Mouse (Mus musculus): Measurements from ENCODE around the gene Antxr1. TPM values are rescaled to one million over a fixed set of nuclear protein-coding genes. Genes with fewer than 3 reads are reported as not detected.
A peak's percentile ranks its signal among the peaks of the same experiment; 100 is the strongest.

Antxr1 gene
- total RNA-seq (2021) (1 to 10 TPM; 6.5 to 8.5 TPM), polyA plus RNA-seq (2012; rRNA removed) (4.8 and 7.1 TPM in 2 replicates)
- long read RNA-seq: 0 reads

DNA sequence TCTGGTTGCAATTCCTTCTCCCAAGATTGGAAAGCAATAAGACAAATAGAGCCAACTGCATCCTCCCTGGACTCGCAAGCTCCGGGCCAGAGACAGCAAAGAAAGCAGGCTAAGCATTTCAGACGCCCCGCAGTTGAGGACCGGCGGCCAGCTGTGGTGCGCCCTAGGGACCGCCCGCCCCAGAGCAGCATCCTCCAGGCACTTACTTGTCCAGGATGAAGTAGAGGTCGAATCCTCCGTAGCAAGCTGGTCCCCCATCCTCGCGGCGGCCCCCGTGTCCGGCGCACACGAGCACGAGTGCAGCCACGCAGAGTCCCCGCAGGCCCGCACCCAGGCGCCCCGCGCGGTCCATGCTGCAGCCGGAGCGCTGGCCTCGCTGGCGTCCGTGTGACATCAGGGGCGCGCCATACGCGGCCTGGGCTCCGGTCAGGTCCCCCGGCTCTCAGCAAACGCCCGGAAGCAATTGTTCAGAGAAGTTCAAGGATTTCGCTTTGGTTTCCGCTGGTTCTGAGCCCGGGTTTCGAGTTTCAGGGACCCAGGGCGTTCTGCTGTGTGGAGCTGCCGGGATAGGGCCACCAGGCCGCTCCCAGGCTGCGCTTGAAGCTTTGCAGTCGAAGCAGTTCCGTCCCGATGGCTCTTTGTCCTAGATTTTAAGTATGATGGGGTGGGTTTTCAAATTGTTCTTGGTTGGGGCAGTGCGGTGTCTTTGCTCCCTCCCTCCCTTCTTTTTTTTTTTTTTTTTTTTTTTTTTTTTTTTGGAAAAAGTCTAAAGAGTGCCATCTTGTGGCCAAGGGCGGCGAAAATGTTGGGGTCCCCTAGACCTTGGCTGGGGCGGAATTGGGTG lies at the start of gene Antxr1:
Gene Antxr1, minus strand, starts transcription at position 731 of the 844 bp plus-strand sequence.
- Histone ChIP-seq H3K4me3 (peak within 1 kb of the TSS; percentile 59), H3K79me2 (replicated peaks; ENCODE audit: control insufficient read depth, insufficient read depth, low read length) (no peaks in the 10 kb centered on the region), H3K27me3 (ENCODE audit: control insufficient read depth, insufficient read depth, low read length) (no peaks in the 10 kb centered on the region; the same call in 1 of the 2 replicates), H3K36me3 (ENCODE audit: control insufficient read depth, insufficient read depth, low read length) (no peaks in the 10 kb centered on the region), H3K9ac (ENCODE audit: low read depth, low read length) (peak within 1 kb of the TSS; percentile 75), H3K4me1 (ENCODE audit: control insufficient read depth, insufficient read depth, low read length) (no peaks in the 10 kb centered on the region), H3K27ac (peak within 1 kb of the TSS; percentile 76)
- intact Hi-C loops (cut with DNase I): loop anchor here (1.0 kb wide), 1 partner anchor 234 kb away; no protein-coding TSS in a partner anchor
- under 1% methylated on average over 53 of the region's 54 CpGs for WGBS
- no peak for TF ChIP-seq POLR2A (IDR thresholded peaks at IDR 0.05; ENCODE audit: insufficient read depth, low read depth, low read length)
- TF ChIP-seq CTCF (IDR thresholded peaks at IDR 0.05): peak; percentile 67
- DNase-seq: peak; percentile 66 to 70

DNA sequence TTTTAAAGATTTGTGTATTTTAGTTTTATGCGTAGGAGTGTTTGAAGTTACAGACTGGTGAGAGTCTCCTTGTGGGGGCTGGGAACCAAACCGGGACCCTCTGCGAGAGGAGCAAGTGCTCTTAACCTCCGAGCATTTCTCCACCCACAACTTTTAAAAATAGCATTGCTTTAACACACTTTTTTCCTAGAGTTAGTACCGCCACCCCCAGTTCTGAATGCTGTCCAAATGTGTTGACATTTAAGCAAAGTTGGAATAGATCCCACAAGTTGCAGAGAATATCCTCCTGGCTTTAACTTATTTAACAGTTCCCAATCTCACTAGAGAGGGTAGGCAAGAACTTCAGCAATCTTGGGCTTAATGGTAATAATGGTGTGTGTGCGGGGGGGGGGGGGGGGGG lies 49.1 kb upstream of the Antxr1 start:
- Histone ChIP-seq H3K9ac (ENCODE audit: low read depth, low read length) (no peak overlapping the region), H3K36me3 (ENCODE audit: control insufficient read depth, insufficient read depth, low read length) (no peaks in the 10 kb centered on the region)

GRCm38 (mm10) chr6:87383926-87384691 lies 48.5 kb upstream of the Antxr1 start:
- no peaks in the 10 kb centered on the region for H3K27me3 ChIP-seq (ENCODE audit: control insufficient read depth, insufficient read depth, low read length)
- intact Hi-C loops (cut with DNase I): no loop called here
- no peaks in the 10 kb centered on the region for H3K36me3 ChIP-seq (ENCODE audit: control insufficient read depth, insufficient read depth, low read length)
- H3K27ac ChIP-seq: no peak overlapping the region
- TF ChIP-seq CTCF (IDR thresholded peaks at IDR 0.05): peak; percentile 64
- TF ChIP-seq EP300 (IDR thresholded peaks at IDR 0.05; ENCODE audit: insufficient read depth, low read depth, low read length): no peak
- H3K9ac ChIP-seq (ENCODE audit: low read depth, low read length): no peak overlapping the region
- H3K79me2 ChIP-seq (replicated peaks; ENCODE audit: control insufficient read depth, insufficient read depth, low read length): no peaks in the 10 kb centered on the region
- no peaks in the 10 kb centered on the region for H3K4me1 ChIP-seq (ENCODE audit: control insufficient read depth, insufficient read depth, low read length)
- no peak overlapping the region for H3K4me3 ChIP-seq
- no peak for DNase-seq
- WGBS: 12% methylated on average over 24 of the region's 24 CpGs

More for the DNA sequence above, 49.1 kb upstream of the Antxr1 start:
- Histone ChIP-seq H3K79me2 (replicated peaks; ENCODE audit: control insufficient read depth, insufficient read depth, low read length) (no peaks in the 10 kb centered on the region), H3K27me3 (ENCODE audit: control insufficient read depth, insufficient read depth, low read length) (no peaks in the 10 kb centered on the region), H3K4me3 (no peak overlapping the region), H3K27ac (no peak overlapping the region), H3K4me1 (ENCODE audit: control insufficient read depth, insufficient read depth, low read length) (no peaks in the 10 kb centered on the region)
- intact Hi-C loops (cut with DNase I): no loop called here
- no peak for DNase-seq
- no peak for TF ChIP-seq CTCF (IDR thresholded peaks at IDR 0.05)
- TF ChIP-seq EP300 (IDR thresholded peaks at IDR 0.05; ENCODE audit: insufficient read depth, low read depth, low read length): no peak
- no peak for TF ChIP-seq POLR2A (IDR thresholded peaks at IDR 0.05; ENCODE audit: insufficient read depth, low read depth, low read length)
- 26% methylated on average over 6 of the region's 6 CpGs for WGBS

DNA sequence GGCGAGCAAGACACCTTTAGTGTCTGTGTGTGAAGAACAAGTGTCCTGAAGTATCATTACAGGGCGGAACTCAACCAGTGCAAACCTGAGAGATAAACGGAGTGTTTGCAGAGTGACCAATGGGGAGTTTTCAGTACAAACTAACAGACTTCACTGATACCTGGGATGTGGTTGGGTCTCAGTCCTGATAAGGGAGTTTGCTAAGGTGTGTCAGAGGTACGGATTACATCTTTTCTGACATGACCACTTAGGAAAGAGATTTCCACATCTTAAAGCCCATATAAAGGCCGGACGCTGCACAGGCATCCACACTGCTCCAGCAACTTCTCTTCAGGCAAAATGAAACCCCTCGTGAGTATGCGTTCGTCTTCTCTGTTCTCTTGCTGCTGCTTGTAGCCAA lies 37.4 kb upstream of the Antxr1 start, which contains the start of gene Gkn2:
Gene Gkn2, plus strand, starts transcription at position 301 of the 400 bp plus-strand sequence.
- Histone ChIP-seq H3K9ac (ENCODE audit: low read depth, low read length) (no peak within 1 kb of the TSS), H3K79me2 (replicated peaks; ENCODE audit: control insufficient read depth, insufficient read depth, low read length) (no peaks in the 10 kb centered on the region), H3K27me3 (ENCODE audit: control insufficient read depth, insufficient read depth, low read length) (no peaks in the 10 kb centered on the region; the same call in 1 of the 2 replicates), H3K36me3 (ENCODE audit: control insufficient read depth, insufficient read depth, low read length) (no peaks in the 10 kb centered on the region), H3K27ac (no peak within 1 kb of the TSS), H3K4me1 (ENCODE audit: control insufficient read depth, insufficient read depth, low read length) (no peaks in the 10 kb centered on the region), H3K4me3 (no peak within 1 kb of the TSS)
- no peak for TF ChIP-seq EP300 (IDR thresholded peaks at IDR 0.05; ENCODE audit: insufficient read depth, low read depth, low read length)
- no peak for DNase-seq
- WGBS: 85% methylated on average over 9 of the region's 9 CpGs
- intact Hi-C loops (cut with DNase I): no loop called here

GRCm38 (mm10) chr6:87369223-87369622 lies 33.6 kb upstream of the Antxr1 start:
- H3K79me2 ChIP-seq (replicated peaks; ENCODE audit: control insufficient read depth, insufficient read depth, low read length): no peaks in the 10 kb centered on the region
- TF ChIP-seq EP300 (IDR thresholded peaks at IDR 0.05; ENCODE audit: insufficient read depth, low read depth, low read length) (no peak), POLR2A (IDR thresholded peaks at IDR 0.05; ENCODE audit: insufficient read depth, low read depth, low read length) (no peak), CTCF (IDR thresholded peaks at IDR 0.05) (no peak)
- no peak for DNase-seq
- H3K4me1 ChIP-seq (ENCODE audit: control insufficient read depth, insufficient read depth, low read length): no peaks in the 10 kb centered on the region
- H3K9ac ChIP-seq (ENCODE audit: low read depth, low read length): no peak overlapping the region
- no peak overlapping the region for H3K4me3 ChIP-seq
- 79% methylated on average over 5 of the region's 5 CpGs for WGBS
- H3K36me3 ChIP-seq (ENCODE audit: control insufficient read depth, insufficient read depth, low read length): no peaks in the 10 kb centered on the region
- no peaks in the 10 kb centered on the region for H3K27me3 ChIP-seq (ENCODE audit: control insufficient read depth, insufficient read depth, low read length)
- intact Hi-C loops (cut with DNase I): no loop called here
- no peak overlapping the region for H3K27ac ChIP-seq

- 74% methylated on average over 5 of the region's 5 CpGs for WGBS
- intact Hi-C loops (cut with DNase I): no loop called here
- H3K27me3 ChIP-seq (ENCODE audit: control insufficient read depth, insufficient read depth, low read length): no peaks in the 10 kb centered on the region
- H3K36me3 ChIP-seq (ENCODE audit: control insufficient read depth, insufficient read depth, low read length): no peaks in the 10 kb centered on the region
- H3K27ac ChIP-seq: no peak overlapping the region
- no peak overlapping the region for H3K4me3 ChIP-seq
- H3K4me1 ChIP-seq (ENCODE audit: control insufficient read depth, insufficient read depth, low read length): no peaks in the 10 kb centered on the region
- no peak overlapping the region for H3K9ac ChIP-seq (ENCODE audit: low read depth, low read length)
- DNase-seq: peak in 1 of 2 experiments; percentile 11
- TF ChIP-seq EP300 (IDR thresholded peaks at IDR 0.05; ENCODE audit: insufficient read depth, low read depth, low read length): no peak
- TF ChIP-seq POLR2A (IDR thresholded peaks at IDR 0.05; ENCODE audit: insufficient read depth, low read depth, low read length): no peak
- TF ChIP-seq CTCF (IDR thresholded peaks at IDR 0.05): no peak
- no peaks in the 10 kb centered on the region for H3K79me2 ChIP-seq (replicated peaks; ENCODE audit: control insufficient read depth, insufficient read depth, low read length)
These were observed 18.8 kb upstream of the Antxr1 start for GRCm38 (mm10) chr6:87354441-87354840.
